Mouse (Mus musculus) liver, embryonic 13.5 days (tissue): ENCODE results near the gene Dnajc11. TPM values are rescaled to one million over a fixed set of nuclear protein-coding genes. Genes with fewer than 3 reads are reported as not detected.
A peak's percentile ranks its signal among the peaks of the same experiment; 100 is the strongest.

Experiments
- ATAC-seq: fragments of 200-750 bp; cut with Nextera tagmentation; 2 replicates; pipeline ENCODE4 v1.8.0; 2017; ENCODE audit warnings: low read depth, mild to moderate bottlenecking, moderate number of reproducible peaks, moderate library complexity
- DNase-seq: peaks from one replicate; pipeline ENCODE4 v3.0.0; 2022
- H3K27ac ChIP-seq: fragments of 300-500 bp; sonication (generic); 2 replicates; pipeline ENCODE4 v1.5.1; 2015; ENCODE audit warnings: moderate library complexity, mild to moderate bottlenecking, inconsistent platforms
- H3K27me3 ChIP-seq: fragments of 300-500 bp; sonication (generic); 2 replicates; pipeline ENCODE4 v1.6.1; 2015; ENCODE audit warnings: mild to moderate bottlenecking, inconsistent platforms
- H3K36me3 ChIP-seq: fragments of 300-500 bp; sonication (generic); 2 replicates; pipeline ENCODE4 v1.6.1; 2015; ENCODE audit warnings: mild to moderate bottlenecking, inconsistent platforms
- H3K4me1 ChIP-seq: fragments of 300-500 bp; sonication (generic); replicated peaks from 2 replicates; pipeline ENCODE4 v1.6.1; 2015; ENCODE audit warnings: inconsistent platforms
- H3K4me2 ChIP-seq: fragments of 300-500 bp; sonication (generic); 2 replicates; pipeline ENCODE4 v1.6.1; 2015; ENCODE audit warnings: inconsistent platforms, mild to moderate bottlenecking, moderate library complexity
- H3K4me3 ChIP-seq: fragments of 300-500 bp; sonication (generic); replicated peaks from 2 replicates; pipeline ENCODE4 v1.5.1; 2015; ENCODE audit warnings: mild to moderate bottlenecking, inconsistent platforms
- H3K9ac ChIP-seq: fragments of 300-500 bp; sonication (generic); 2 replicates; pipeline ENCODE4 v1.6.1; 2015; ENCODE audit warnings: mild to moderate bottlenecking, inconsistent platforms
- H3K9me3 ChIP-seq: fragments of 300-500 bp; sonication (generic); replicated peaks from 2 replicates; pipeline ENCODE4 v1.6.1; 2016; ENCODE audit warnings: inconsistent platforms
- WGBS: fragments of 180-500 bp; shearing (Covaris S2); methylation state at CpG from one replicate; pipeline ENCODE4 v1.1.7; 2015; ENCODE audit not compliant: insufficient replicate concordance; 5-methylcytosine and 5-hydroxymethylcytosine counted together
- polyA plus RNA-seq: library from polyadenylated mRNA; unstranded; fragments of >200 nt; fragmentation: Nextera tagmentation; extraction: Ambion mirVana; gene quantifications from 2 replicates; pipeline ENCODE4 v1.2.1, GENCODE M21; 2015

Gene Dnajc11
- polyA plus RNA-seq, 1 experiment from 2014 or later, result 58.3 TPM

GRCm38 (mm10) chr4:151932576-151933504, 651 bp upstream of the Dnajc11 start:
- peak overlapping the region; percentile 36; the same call in 1 of the 2 replicates for H3K4me2 ChIP-seq
- H3K9me3 ChIP-seq, result no peaks in the 10 kb centered on the region
- H3K27me3 ChIP-seq, result peaks cover 8% of the 10 kb centered on the region; the same call in 1 of the 2 replicates
- peaks cover 42% of the 10 kb centered on the region for H3K4me1 ChIP-seq
- 66% methylated on average over 13 of the region's 13 CpGs for WGBS
- peaks cover 13% of the 10 kb centered on the region for H3K36me3 ChIP-seq
- no peak for DNase-seq
- no peak overlapping the region for H3K9ac ChIP-seq
- peak overlapping the region; percentile 100; the same call in 1 of the 2 replicates for H3K4me3 ChIP-seq
- H3K27ac ChIP-seq, result peak overlapping the region; percentile 9; the same call in 1 of the 2 replicates
- peak; percentile 53 for ATAC-seq

GRCm38 (mm10) chr4:151934215-151934572, 703 bp downstream of the Dnajc11 start:
- Histone ChIP-seq H3K4me1 (peaks cover 56% of the 10 kb centered on the region), H3K9me3 (no peaks in the 10 kb centered on the region), H3K9ac (peak overlapping the region; percentile 99), H3K4me2 (peak overlapping the region; percentile 86), H3K27ac (peak overlapping the region; percentile 83), H3K4me3 (peak overlapping the region; percentile 100), H3K36me3 (peaks cover 16% of the 10 kb centered on the region), H3K27me3 (no peaks in the 10 kb centered on the region)
- peak; percentile 2; the same call in 1 of the 2 replicates for ATAC-seq
- DNase-seq, result no peak
- WGBS, result under 1% methylated on average over 23 of the region's 23 CpGs

GRCm38 (mm10) chr4:151937441-151937840, 4.0 kb downstream of the Dnajc11 start:
- Histone ChIP-seq H3K4me1 (peaks cover 85% of the 10 kb centered on the region), H3K4me3 (no peak overlapping the region), H3K9ac (peak overlapping the region; percentile 43), H3K9me3 (no peaks in the 10 kb centered on the region), H3K4me2 (no peak overlapping the region), H3K36me3 (peaks cover 25% of the 10 kb centered on the region), H3K27me3 (no peaks in the 10 kb centered on the region), H3K27ac (peak overlapping the region; percentile 56)
- no peak for ATAC-seq
- WGBS, result 86% methylated on average over 13 of the region's 13 CpGs
- no peak for DNase-seq

DNA sequence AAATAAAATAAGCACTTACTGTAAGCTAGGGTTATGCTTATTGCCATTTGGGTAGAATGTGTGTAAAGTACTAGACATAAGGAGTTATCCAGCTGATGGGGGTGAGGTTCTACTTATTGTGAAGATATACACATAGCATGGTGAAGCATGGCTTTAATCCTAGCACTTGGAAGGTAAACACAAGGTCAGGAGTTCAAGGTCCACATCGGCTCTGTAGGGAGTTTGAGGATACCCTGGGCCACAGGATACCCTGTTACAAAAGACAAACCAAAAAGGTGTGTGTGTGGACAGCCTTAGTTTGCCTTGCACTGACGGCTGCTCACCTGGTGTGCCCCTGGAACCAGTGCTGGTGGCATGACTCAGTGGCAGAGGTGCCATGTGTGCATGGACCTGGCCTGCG, 4.6 kb downstream of the Dnajc11 start:
- no peak for DNase-seq
- Histone ChIP-seq H3K27ac (peak overlapping the region; percentile 56), H3K4me3 (no peak overlapping the region), H3K36me3 (peaks cover 25% of the 10 kb centered on the region), H3K9ac (no peak overlapping the region; the same call in 1 of the 2 replicates), H3K4me2 (no peak overlapping the region), H3K27me3 (no peaks in the 10 kb centered on the region), H3K4me1 (peaks cover 80% of the 10 kb centered on the region), H3K9me3 (no peaks in the 10 kb centered on the region)
- WGBS, result 88% methylated on average over 3 of the region's 3 CpGs
- ATAC-seq, result no peak

DNA sequence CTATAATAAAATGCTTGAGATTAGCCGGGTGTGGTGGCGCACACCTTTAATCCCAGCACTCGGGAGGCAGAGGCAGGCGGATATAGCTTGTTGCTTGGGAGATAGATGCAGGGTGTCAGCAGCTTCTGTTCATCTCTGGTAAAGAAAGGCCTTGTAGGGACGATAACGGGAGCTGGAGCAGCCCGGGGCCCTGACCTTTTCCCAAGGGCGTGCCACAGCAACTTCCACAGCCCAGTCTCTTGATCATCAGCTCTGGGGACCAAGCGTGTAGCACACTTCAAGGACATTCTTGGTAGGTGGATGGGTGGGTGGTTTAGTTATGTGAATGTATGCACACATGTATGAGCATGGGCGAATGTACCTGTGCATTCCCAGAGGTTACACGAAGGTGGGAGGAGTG, 12.7 kb downstream of the Dnajc11 start:
- ATAC-seq (no peak), DNase-seq (no peak)
- no peak overlapping the region; the same call in 1 of the 2 replicates for H3K9ac ChIP-seq
- no peak overlapping the region for H3K4me2 ChIP-seq
- H3K4me3 ChIP-seq, result no peak overlapping the region
- H3K27ac ChIP-seq, result no peak overlapping the region
- WGBS, result 81% methylated on average over 11 of the region's 11 CpGs
- no peaks in the 10 kb centered on the region for H3K27me3 ChIP-seq
- no peaks in the 10 kb centered on the region for H3K9me3 ChIP-seq
- H3K4me1 ChIP-seq, result peaks cover 64% of the 10 kb centered on the region
- H3K36me3 ChIP-seq, result peaks cover 38% of the 10 kb centered on the region

DNA sequence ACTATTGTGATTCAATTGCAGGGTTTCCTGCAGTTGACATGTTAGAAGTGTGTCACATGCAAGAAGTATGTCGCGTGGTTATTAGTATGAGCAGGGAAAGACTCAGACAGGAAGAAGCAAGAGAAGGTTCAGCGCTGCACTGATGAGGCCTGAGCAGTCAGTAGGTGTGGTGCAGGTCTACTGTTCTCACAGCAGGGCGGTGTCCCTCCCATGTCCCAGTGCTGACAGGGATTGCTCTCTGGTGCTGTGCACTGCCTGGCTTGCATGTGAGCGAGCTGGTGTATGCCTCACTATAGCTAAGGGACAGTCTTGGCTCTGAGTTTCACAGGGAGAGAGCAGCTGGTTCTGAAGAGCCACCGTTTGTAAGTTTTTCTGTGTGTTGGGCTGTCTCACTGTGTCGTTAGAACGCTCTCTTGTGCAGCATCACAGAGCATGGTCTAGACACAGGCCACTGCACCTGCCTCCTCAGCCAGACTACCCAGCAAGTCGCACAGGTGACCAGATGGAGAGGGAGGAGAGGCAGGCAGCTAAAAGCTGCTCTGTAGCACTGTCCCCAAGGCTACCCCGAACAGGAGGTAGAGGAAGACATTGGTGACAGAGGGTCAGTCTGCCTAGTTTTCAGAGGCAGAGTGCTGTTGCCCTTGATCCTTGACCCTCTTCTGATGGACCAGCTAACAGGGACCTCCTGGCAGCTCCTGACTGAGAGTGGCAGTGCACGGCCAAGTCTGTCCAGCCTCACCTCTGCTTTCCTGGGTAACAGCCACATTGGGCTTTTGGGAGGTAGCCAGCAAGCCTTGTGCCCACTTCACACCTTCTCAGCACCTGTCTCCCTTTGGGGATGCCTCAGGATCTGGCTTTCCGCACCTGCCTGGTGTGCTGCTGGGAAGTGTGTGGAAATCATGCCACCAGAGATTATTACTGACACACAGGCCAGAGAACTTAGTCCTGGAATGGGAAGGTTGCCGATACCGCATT, 15.3 kb downstream of the Dnajc11 start:
- H3K4me1 ChIP-seq, result peaks cover 57% of the 10 kb centered on the region
- no peak overlapping the region for H3K4me3 ChIP-seq
- peak overlapping the region; percentile 6; the same call in 1 of the 2 replicates for H3K9ac ChIP-seq
- H3K4me2 ChIP-seq, result no peak overlapping the region
- H3K27me3 ChIP-seq, result no peaks in the 10 kb centered on the region
- no peaks in the 10 kb centered on the region for H3K9me3 ChIP-seq
- no peak for ATAC-seq
- 89% methylated on average over 14 of the region's 14 CpGs for WGBS
- no peak for DNase-seq
- peak overlapping the region; percentile 44; the same call in 1 of the 2 replicates for H3K27ac ChIP-seq
- H3K36me3 ChIP-seq, result peaks cover 60% of the 10 kb centered on the region

GRCm38 (mm10) chr4:151953209-151953608, 19.7 kb downstream of the Dnajc11 start:
- Histone ChIP-seq H3K9me3 (no peaks in the 10 kb centered on the region), H3K4me2 (no peak overlapping the region), H3K4me1 (peaks cover 54% of the 10 kb centered on the region), H3K4me3 (no peak overlapping the region), H3K36me3 (peaks cover 93% of the 10 kb centered on the region), H3K27me3 (no peaks in the 10 kb centered on the region), H3K27ac (peak overlapping the region; percentile 99), H3K9ac (no peak overlapping the region)
- no peak for DNase-seq
- peak; percentile 14; the same call in 1 of the 2 replicates for ATAC-seq
- WGBS, result 79% methylated on average over 6 of the region's 6 CpGs

GRCm38 (mm10) chr4:151955791-151956190, 22.3 kb downstream of the Dnajc11 start:
- ATAC-seq (no peak), DNase-seq (no peak)
- Histone ChIP-seq H3K9ac (peak overlapping the region; percentile 74), H3K4me3 (no peak overlapping the region), H3K27ac (peak overlapping the region; percentile 99), H3K36me3 (peaks cover 89% of the 10 kb centered on the region), H3K9me3 (no peaks in the 10 kb centered on the region), H3K4me1 (peaks cover 62% of the 10 kb centered on the region), H3K4me2 (no peak overlapping the region), H3K27me3 (no peaks in the 10 kb centered on the region)
- WGBS, result 86% methylated on average over 1 of the region's 1 CpGs

- DNase-seq (peak; percentile 77), ATAC-seq (peak; percentile 82)
- Histone ChIP-seq H3K4me2 (peak overlapping the region; percentile 48), H3K4me3 (0 out of 2 replicates have a peak overlapping the region, but pooled peaks have one; percentile 14), H3K36me3 (peaks cover 86% of the 10 kb centered on the region), H3K9ac (peak overlapping the region; percentile 74), H3K4me1 (peaks cover 80% of the 10 kb centered on the region), H3K27ac (peak overlapping the region; percentile 99), H3K27me3 (no peaks in the 10 kb centered on the region), H3K9me3 (no peaks in the 10 kb centered on the region)
- WGBS, result 32% methylated on average over 9 of the region's 9 CpGs
These were observed 24.3 kb downstream of the Dnajc11 start for GRCm38 (mm10) chr4:151957584-151958315.

- H3K9me3 ChIP-seq, result no peaks in the 10 kb centered on the region
- H3K9ac ChIP-seq, result peak overlapping the region; percentile 74
- no peak for DNase-seq
- peak overlapping the region; percentile 58 for H3K4me2 ChIP-seq
- ATAC-seq, result peak; percentile 19
- H3K36me3 ChIP-seq, result peaks cover 85% of the 10 kb centered on the region
- peak overlapping the region; percentile 6; the same call in 1 of the 2 replicates for H3K4me3 ChIP-seq
- peaks cover 87% of the 10 kb centered on the region for H3K4me1 ChIP-seq
- peak overlapping the region; percentile 99 for H3K27ac ChIP-seq
- 45% methylated on average over 11 of the region's 11 CpGs for WGBS
- H3K27me3 ChIP-seq, result no peaks in the 10 kb centered on the region
These were observed 26.5 kb downstream of the Dnajc11 start for GRCm38 (mm10) chr4:151959849-151960512.
